Mouse (Mus musculus) cerebellum, adult 2 months (tissue): ENCODE data around the gene Ube2g1. TPM values are rescaled to one million over a fixed set of nuclear protein-coding genes. Genes with fewer than 3 reads are reported as not detected.

Experiments used
- DNase-seq, 2 experiments: peaks; one replicate each; pipeline ENCODE4 v3.0.0; 2021
- H3K27ac ChIP-seq: fragments of 200-500 bp; 2 replicates; pipeline ENCODE4 v1.5.1; 2012; ENCODE audit warnings: low read length, control low read depth, inconsistent platforms; ENCODE audit not compliant: insufficient read depth
- H3K27me3 ChIP-seq: fragments of 200-500 bp; 2 replicates; pipeline ENCODE4 v1.6.1; 2012; ENCODE audit warnings: inconsistent platforms, mild to moderate bottlenecking, low read length, moderate library complexity; ENCODE audit not compliant: control insufficient read depth, insufficient read depth
- H3K4me1 ChIP-seq: fragments of 200-500 bp; 2 replicates; pipeline ENCODE4 v1.6.1; 2011; ENCODE audit warnings: low read length; ENCODE audit not compliant: control insufficient read depth, insufficient read depth
- H3K4me3 ChIP-seq: fragments of 200-500 bp; replicated peaks from 2 replicates; pipeline ENCODE3; 2011; ENCODE audit warnings: mild to moderate bottlenecking, low read depth, low read length, control low read depth; ENCODE audit not compliant: insufficient read depth
- CTCF ChIP-seq: fragments of 200-500 bp; IDR thresholded peaks from 2 replicates; pipeline ENCODE4 v1.5.1; 2011; ENCODE audit warnings: low read depth, mild to moderate bottlenecking, control low read depth, low read length, moderate library complexity, borderline replicate concordance; ENCODE audit not compliant: insufficient read depth
- POLR2A ChIP-seq: fragments of 200-500 bp; IDR thresholded peaks from 2 replicates; pipeline ENCODE4 v1.6.1; 2011; ENCODE audit warnings: low read length, control low read depth, borderline replicate concordance; ENCODE audit not compliant: insufficient read depth
- WGBS: fragments of 180-500 bp; shearing (Covaris S2); methylation state at CpG from one replicate; pipeline ENCODE4 v1.1.7; 2018; 5-methylcytosine and 5-hydroxymethylcytosine counted together
- polyA plus RNA-seq: library from polyadenylated mRNA; depleted of rRNA; stranded (reverse); fragments of >200 nt; gene quantifications from 2 replicates; pipeline ENCODE4 v1.2.3, GENCODE M21; 2012

Gene Ube2g1
- polyA plus RNA-seq, 1 experiment, result 41.3 TPM

DNA sequence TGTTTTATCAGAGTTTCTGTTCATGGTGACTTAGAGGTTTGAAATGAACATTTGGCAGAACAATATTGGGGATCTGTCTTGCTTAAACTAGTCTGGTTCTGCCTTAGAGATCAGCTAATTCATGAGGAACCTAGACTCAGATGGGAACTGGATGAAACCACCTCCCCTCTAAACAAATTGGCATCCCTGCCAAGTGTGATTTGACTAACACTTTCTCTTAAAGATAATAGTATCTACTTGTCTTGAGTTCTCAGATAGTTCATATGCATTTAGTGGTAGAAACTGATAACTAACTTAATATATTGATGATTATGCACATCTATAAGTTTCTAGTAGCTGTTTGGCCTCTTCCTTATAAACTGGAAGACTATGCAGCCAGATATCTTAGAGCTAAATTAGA, 79.6 kb downstream of the Ube2g1 start:
- TF ChIP-seq POLR2A, result no peak
- TF ChIP-seq CTCF, result no peak
- DNase-seq, result no peak
- Histone ChIP-seq H3K4me3 (no peak overlapping the region), H3K4me1 (peaks cover 6% of the 10 kb centered on the region), H3K27ac (no peak overlapping the region), H3K27me3 (no peaks in the 10 kb centered on the region)

DNA sequence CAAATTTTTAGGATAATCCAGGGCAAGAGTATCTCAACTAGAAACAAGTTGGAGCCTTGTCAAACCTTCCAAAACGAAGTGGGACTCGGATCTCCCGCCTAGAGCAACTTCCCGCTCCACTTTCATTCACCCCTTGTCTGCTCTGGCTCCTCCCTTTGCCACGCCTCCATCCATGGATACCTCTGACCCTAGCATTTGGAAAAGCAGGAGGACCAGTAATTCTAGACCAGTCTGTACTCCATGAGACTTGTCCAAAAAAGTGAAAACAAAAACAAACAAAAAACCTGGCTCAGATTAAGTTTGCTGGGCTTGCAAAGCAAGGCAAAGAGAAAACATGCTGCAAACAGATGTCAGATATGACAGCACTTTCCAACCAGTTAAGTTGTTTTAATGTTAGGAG, 81.2 kb downstream of the Ube2g1 start:
- no peak for DNase-seq
- Histone ChIP-seq H3K27me3 (no peaks in the 10 kb centered on the region), H3K4me1 (peaks cover 6% of the 10 kb centered on the region), H3K27ac (no peak overlapping the region), H3K4me3 (no peak overlapping the region)
- no peak for TF ChIP-seq CTCF
- no peak for TF ChIP-seq POLR2A
- 13% methylated on average over 5 of the region's 5 CpGs for WGBS

DNA sequence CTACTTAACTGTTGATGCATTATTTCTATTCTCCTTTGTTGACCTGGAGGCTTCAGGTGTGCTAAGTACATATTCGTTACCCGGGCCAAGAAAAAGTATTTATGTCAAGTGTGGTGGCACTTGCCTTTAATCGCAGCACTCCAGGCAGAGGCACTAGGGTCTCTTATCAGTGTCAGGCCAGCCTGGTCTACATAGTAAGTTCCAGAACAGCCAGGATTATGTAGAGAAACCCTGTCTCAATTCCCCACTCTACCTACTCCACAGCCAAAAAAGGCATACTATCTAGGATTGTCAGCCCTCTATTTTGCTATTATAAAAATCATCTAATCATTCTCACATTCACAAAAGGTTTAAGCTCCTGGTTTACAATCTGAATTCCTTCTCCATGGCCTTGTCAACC, 82.0 kb downstream of the Ube2g1 start:
- WGBS, result 78% methylated on average over 3 of the region's 3 CpGs
- DNase-seq, result no peak
- TF ChIP-seq CTCF (no peak), POLR2A (no peak)
- Histone ChIP-seq H3K4me1 (peaks cover 6% of the 10 kb centered on the region), H3K27me3 (no peaks in the 10 kb centered on the region), H3K4me3 (no peak overlapping the region), H3K27ac (no peak overlapping the region)

DNA sequence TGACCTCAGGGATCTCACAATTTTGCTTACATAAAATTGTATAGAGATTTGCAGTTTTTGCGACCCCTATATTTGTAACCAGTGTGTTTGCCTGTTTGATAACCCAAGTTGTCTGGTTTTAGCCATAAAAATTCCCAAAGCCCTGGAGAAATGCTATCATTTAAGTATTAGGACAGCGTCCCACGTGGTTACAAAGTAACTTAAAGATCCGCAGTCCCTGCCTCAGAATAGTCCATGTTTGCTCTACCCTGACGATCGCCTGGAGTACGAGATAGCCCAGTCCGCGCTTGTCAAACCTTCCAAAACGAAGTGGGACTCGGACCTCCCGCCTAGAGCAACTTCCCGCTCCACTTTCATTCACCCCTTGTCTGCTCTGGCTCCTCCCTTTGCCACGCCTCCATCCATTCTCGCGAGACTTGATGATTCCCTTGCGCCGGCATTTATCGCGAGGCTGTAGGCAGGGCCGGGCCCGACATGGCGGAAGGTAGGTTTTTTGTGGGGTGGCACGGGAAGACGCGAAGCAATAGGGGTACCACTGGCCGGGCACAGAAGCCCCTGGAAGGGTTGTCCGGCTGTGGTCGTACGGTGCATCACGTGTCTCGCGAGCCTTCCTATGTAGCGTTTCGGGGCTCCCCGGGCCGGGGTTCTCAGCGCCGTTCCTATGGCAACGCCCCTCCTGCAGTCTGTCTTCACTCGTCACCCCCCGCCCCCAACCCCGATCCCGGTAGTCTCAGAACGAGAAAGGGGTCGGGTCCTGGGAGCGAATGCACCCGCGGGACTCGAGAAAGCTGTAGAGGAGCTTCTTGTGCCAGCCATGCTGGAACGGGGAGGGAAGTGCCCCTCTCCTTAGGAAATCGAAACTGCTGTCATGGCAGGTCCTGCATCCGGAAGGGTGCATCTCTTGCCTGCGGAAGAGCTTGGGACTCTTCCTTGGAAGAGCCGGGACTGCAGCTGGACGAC, 82.7 kb downstream of the Ube2g1 start, which contains the start of gene Ankfy1:
Gene Ankfy1 (plus strand): TSS at position 456 of the 960 bp plus-strand sequence.
- Histone ChIP-seq H3K4me1 (peaks cover 6% of the 10 kb centered on the region), H3K27ac (peak within 1 kb of the TSS; percentile 26; the same call in 1 of the 2 replicates), H3K27me3 (no peaks in the 10 kb centered on the region), H3K4me3 (peak within 1 kb of the TSS; percentile 80)
- DNase-seq, result peak; percentile 91 to 93
- TF ChIP-seq CTCF (no peak), POLR2A (peak; percentile 94)
- WGBS, result under 1% methylated on average over 56 of the region's 56 CpGs

DNA sequence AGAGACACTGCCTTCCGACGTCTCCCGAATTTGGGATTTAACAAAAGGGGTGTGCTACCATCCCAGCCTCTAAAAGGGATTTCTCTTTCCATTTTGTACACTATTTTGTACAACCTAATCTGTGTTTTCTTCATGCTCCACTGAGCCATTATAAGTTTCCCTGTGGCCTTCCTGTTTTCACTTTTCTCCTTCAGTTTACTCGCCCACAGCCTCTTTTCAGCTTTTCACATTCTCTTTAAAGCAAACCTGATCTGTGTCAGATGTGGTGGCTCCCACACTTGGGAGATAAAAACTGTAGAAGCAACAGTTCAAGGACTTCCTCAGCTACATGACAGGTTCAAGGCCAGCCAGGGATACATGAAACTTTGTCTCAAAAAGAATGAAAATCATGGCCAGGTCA, 85.3 kb downstream of the Ube2g1 start:
- Histone ChIP-seq H3K27ac (no peak overlapping the region), H3K4me3 (no peak overlapping the region), H3K4me1 (peaks cover 6% of the 10 kb centered on the region), H3K27me3 (no peaks in the 10 kb centered on the region)
- 81% methylated on average over 4 of the region's 4 CpGs for WGBS
- TF ChIP-seq POLR2A (no peak), CTCF (no peak)
- DNase-seq, result no peak

DNA sequence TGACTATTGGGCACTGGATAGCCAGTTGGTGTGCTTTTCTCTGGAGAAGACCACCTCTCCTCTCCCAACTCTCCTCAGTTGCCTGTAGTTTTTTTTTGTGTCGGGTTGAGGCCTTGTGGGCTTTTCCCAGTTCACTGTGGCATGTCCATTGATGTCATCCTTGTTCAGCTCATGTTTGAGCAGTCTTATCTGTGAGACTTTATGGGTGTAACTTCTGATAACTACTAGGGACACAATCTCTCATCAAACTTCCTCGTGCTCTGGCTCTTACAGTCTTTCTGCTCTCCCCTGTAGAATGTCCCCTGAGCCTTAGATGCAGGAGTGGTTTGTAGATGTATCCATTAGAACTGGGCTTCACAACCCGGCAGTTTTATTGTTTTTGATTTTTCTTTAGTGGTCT, 87.9 kb downstream of the Ube2g1 start:
- no peak overlapping the region for H3K4me3 ChIP-seq
- no peak overlapping the region for H3K27ac ChIP-seq
- 90% methylated on average over 3 of the region's 3 CpGs for WGBS
- no peaks in the 10 kb centered on the region for H3K27me3 ChIP-seq
- TF ChIP-seq POLR2A, result no peak
- no peak for TF ChIP-seq CTCF
- no peak for DNase-seq
- peaks cover 6% of the 10 kb centered on the region for H3K4me1 ChIP-seq

DNA sequence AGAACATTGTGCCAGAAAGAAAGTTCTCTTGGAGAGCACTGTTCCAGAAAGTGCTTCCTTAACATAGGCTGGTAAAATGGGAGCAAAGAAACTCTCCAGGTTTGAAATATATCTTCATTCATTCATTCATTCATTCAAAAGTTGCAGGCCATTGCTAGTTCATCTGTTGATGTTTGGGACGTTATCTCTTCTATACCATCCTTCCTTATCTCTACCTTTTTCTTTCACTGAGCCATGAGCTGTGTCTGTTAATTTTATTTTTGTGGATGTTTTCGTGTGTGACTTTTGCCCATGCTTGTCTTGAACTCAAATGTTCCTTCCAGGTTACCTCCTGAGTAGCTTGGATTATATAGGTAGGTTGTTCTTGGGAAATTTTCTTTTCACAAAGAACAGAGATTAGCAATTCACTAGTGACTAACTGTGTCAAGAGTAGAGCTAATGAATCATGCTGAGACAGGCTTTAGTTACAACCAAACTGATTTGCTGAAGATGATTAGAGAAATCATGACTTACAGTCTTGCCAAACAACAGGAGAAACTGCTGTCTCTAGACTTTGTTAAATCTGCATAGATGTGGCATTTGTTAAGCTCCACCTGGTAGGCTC, 89.4 kb downstream of the Ube2g1 start:
- H3K27ac ChIP-seq, result no peak overlapping the region
- no peak overlapping the region for H3K4me3 ChIP-seq
- 91% methylated on average over 2 of the region's 2 CpGs for WGBS
- no peaks in the 10 kb centered on the region for H3K27me3 ChIP-seq
- DNase-seq, result no peak
- no peaks in the 10 kb centered on the region; the same call in 1 of the 2 replicates for H3K4me1 ChIP-seq
- TF ChIP-seq POLR2A, result no peak
- TF ChIP-seq CTCF, result no peak
